Mouse (Mus musculus): ENCODE data around the gene 4930519P11Rik. TPM values are rescaled to one million over a fixed set of nuclear protein-coding genes. Genes with fewer than 3 reads are reported as not detected.

The 4930519P11Rik gene
- polyA plus RNA-seq, 1 experiment from 2014 or later, result 0.64 TPM

DNA sequence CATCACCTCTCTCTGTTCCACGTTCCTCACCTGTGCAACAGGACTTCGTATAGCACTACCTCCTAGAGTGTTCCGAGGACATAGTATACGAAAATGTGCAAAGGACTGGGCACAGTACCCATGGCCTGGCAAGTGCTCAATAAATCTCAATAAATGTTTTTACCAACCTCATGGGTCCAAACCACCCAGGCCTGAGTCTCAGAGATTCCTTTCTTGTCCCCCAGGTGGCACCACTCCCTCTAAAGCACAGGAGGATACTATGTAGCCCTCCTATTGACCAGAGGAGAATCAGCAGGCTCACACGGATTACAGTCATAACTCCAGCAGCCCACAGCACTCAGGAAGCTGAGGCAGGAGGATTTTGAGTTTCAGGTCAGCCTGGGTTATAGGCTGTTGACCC is 33.4 kb upstream of the 4930519P11Rik start:
- H3K4me3 ChIP-seq, result no peak overlapping the region
- ATAC-seq (ENCODE audit: insufficient number of reproducible peaks, low FRiP score), result no peak
- no peak overlapping the region for H3K27ac ChIP-seq (ENCODE audit: poor library complexity, severe bottlenecking)
- H3K9ac ChIP-seq, result no peak overlapping the region
- no peak overlapping the region for H3K4me2 ChIP-seq
- 76% methylated on average over 5 of the region's 5 CpGs for WGBS
- H3K4me1 ChIP-seq (replicated peaks), result peaks cover 6% of the 10 kb centered on the region
- H3K9me3 ChIP-seq (replicated peaks), result no peaks in the 10 kb centered on the region
- H3K36me3 ChIP-seq, result peaks cover 33% of the 10 kb centered on the region
- no peaks in the 10 kb centered on the region for H3K27me3 ChIP-seq (replicated peaks)

DNA sequence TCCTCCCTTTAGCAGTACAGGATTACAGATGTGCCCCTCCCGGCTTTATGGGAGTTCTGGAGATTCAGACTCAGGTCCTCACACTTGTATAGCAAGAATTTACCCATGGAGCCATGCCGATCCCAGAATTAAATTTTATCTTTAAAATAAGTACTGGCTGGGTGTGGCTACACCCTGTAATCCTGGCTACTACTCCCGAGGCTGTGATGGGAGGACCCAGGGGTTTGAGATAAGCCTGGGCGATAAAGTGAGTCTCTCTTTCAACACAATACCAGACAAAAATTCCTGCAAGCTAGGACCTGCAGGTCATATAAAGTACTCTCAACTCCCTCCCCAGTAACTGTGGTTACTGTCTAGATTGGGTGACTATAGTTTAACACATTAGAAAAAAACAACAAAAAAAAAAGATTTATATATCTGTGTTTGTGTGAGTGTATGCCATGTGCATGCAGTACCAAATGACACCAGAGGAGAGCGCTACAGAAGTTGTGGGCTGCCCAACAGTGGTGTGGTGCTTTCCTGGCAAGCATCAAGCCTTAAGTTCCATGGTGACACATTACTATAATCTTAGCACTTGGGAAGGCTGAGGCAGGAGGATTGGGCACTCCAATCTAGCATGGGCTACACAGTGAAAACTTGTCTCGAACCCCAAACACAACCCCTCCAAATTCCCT is 29.6 kb upstream of the 4930519P11Rik start:
- no peak overlapping the region for H3K4me2 ChIP-seq
- 52% methylated on average over 6 of the region's 6 CpGs for WGBS
- H3K4me1 ChIP-seq (replicated peaks), result peaks cover 6% of the 10 kb centered on the region
- no peak overlapping the region for H3K27ac ChIP-seq (ENCODE audit: poor library complexity, severe bottlenecking)
- H3K4me3 ChIP-seq, result no peak overlapping the region
- H3K9me3 ChIP-seq (replicated peaks), result peaks cover 7% of the 10 kb centered on the region
- no peaks in the 10 kb centered on the region for H3K27me3 ChIP-seq (replicated peaks)
- ATAC-seq (ENCODE audit: insufficient number of reproducible peaks, low FRiP score), result no peak
- H3K36me3 ChIP-seq, result peaks cover 53% of the 10 kb centered on the region
- H3K9ac ChIP-seq, result no peak overlapping the region

DNA sequence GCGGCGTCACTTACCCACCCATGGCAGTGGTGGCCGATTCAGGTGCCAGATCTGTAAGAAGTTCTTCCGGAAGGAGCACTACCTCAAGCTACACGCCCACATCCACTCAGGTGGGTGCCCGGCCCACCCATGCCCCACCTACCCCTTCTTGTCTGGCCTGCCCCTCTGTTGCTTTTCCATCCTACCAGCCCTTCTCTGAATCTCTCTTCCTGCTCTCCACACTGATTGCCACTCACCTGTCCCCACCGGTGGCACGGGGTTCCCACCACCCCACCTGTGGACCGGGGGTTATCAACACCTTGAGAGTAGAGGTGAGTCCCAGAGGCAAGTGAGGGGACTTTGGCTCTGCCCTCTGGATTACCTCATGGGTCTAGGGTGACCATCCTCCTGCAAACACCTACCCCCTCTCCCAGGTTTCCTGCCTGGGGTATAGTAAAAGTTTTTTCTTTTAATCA is 28.8 kb upstream of the 4930519P11Rik start:
- peaks cover 60% of the 10 kb centered on the region for H3K36me3 ChIP-seq
- no peak for ATAC-seq (ENCODE audit: insufficient number of reproducible peaks, low FRiP score)

DNA sequence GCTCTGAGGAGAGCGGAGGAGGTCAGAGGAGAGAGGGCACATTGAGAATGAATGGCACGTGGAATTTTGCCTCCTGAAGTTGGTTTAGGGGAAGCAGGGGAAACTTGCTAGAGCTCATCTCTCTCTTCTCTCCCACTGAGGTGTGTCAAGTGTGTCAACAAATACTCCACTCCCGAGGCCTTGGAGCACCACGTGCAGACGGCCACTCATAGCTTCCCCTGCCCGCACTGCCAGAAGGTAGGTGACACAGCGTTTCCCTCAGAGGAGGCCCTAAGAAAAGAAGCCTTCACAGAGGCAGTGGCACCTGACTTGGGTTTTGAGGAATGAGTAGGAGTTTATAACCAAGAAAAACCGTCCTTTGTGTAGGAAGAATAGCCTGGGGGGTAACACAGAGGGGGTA is 27.9 kb upstream of the 4930519P11Rik start:
- no peak overlapping the region for H3K4me2 ChIP-seq
- ATAC-seq (ENCODE audit: insufficient number of reproducible peaks, low FRiP score), result no peak
- no peaks in the 10 kb centered on the region for H3K27me3 ChIP-seq (replicated peaks)
- WGBS, result 75% methylated on average over 8 of the region's 8 CpGs
- peaks cover 6% of the 10 kb centered on the region for H3K4me1 ChIP-seq (replicated peaks)
- H3K27ac ChIP-seq (ENCODE audit: poor library complexity, severe bottlenecking), result no peak overlapping the region
- no peak overlapping the region for H3K4me3 ChIP-seq
- peaks cover 59% of the 10 kb centered on the region for H3K36me3 ChIP-seq
- no peak overlapping the region for H3K9ac ChIP-seq
- H3K9me3 ChIP-seq (replicated peaks), result peaks cover 7% of the 10 kb centered on the region

More for the DNA sequence above, 28.8 kb upstream of the 4930519P11Rik start:
- H3K4me1 ChIP-seq (replicated peaks), result peaks cover 6% of the 10 kb centered on the region
- no peak overlapping the region for H3K4me3 ChIP-seq
- no peaks in the 10 kb centered on the region for H3K27me3 ChIP-seq (replicated peaks)
- no peak overlapping the region for H3K4me2 ChIP-seq
- no peak overlapping the region for H3K9ac ChIP-seq
- H3K9me3 ChIP-seq (replicated peaks), result peaks cover 7% of the 10 kb centered on the region
- H3K27ac ChIP-seq (ENCODE audit: poor library complexity, severe bottlenecking), result no peak overlapping the region
- 93% methylated on average over 9 of the region's 9 CpGs for whole genome bisulfite sequencing

DNA sequence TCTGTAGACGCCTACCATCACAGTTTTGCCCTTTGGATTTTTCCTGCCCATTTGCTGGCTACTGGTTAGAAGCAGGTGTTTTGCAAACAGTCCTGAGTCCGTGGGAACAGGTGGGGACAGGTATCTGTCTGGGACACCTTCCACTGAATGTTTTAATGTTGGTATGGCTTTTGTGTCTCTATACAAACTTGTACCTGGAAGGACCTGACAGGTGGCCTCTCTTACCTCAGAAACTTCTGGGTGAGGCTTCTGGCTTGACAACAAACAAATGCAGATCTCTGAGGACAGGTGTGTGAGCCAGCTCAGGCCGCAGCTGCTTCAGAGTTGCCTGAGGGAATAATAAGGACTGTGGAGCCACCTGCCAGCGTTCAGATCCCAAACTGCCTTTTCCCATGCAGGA is 25.9 kb upstream of the 4930519P11Rik start:
- H3K4me3 ChIP-seq, result no peak overlapping the region
- H3K27ac ChIP-seq (ENCODE audit: poor library complexity, severe bottlenecking), result no peak overlapping the region
- peaks cover 6% of the 10 kb centered on the region for H3K4me1 ChIP-seq (replicated peaks)
- H3K9ac ChIP-seq, result no peak overlapping the region
- no peak for ATAC-seq (ENCODE audit: insufficient number of reproducible peaks, low FRiP score)
- 93% methylated on average over 4 of the region's 4 CpGs for WGBS
- H3K9me3 ChIP-seq (replicated peaks), result peaks cover 7% of the 10 kb centered on the region
- H3K36me3 ChIP-seq, result peaks cover 64% of the 10 kb centered on the region
- H3K4me2 ChIP-seq, result no peak overlapping the region
- H3K27me3 ChIP-seq (replicated peaks), result no peaks in the 10 kb centered on the region

DNA sequence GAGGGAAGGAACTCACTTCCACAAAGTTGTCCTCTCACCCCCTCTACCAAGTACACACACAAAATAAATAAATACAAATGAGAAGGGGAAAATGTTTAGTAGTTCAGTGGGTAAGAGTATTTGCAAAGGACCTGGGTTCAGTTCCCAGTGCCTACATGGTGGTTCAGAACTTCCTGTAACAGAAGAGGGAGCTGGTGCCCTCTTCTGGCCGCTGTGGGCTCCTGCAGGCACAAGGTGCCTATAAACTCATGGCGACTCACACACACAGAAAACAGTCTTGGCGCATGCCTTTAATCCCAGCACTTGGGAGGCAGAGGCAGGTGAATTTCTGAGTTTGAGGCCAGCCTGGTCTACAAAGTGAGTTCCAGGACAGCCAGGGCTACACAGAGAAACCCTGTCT is 25.3 kb upstream of the 4930519P11Rik start:
- Histone ChIP-seq H3K4me2 (no peak overlapping the region), H3K4me3 (no peak overlapping the region), H3K4me1 (replicated peaks) (peaks cover 6% of the 10 kb centered on the region), H3K9ac (no peak overlapping the region), H3K27ac (ENCODE audit: poor library complexity, severe bottlenecking) (no peak overlapping the region), H3K27me3 (replicated peaks) (no peaks in the 10 kb centered on the region), H3K36me3 (peaks cover 61% of the 10 kb centered on the region), H3K9me3 (replicated peaks) (peaks cover 7% of the 10 kb centered on the region)
- WGBS, result 89% methylated on average over 3 of the region's 3 CpGs
- ATAC-seq (ENCODE audit: insufficient number of reproducible peaks, low FRiP score), result no peak

DNA sequence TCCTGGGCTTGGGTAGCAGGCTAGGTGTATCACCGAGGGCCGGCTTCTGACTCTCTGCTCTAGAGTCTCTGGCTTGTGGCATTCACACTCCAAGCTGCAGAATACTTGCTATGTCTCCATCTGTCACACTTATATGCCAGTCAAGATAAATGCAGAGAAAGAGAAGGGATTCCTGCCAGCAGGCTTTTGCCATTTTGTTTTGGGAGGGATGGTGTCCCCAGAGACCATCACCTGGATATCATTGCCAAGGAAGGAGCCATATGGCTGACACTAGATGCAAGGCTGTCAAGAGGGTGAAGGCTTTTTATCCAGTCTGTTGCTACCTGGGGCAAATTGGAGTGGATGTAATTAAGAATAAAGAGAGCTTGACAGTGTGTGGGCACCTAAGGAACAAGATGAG is 22.6 kb upstream of the 4930519P11Rik start:
- H3K9me3 ChIP-seq (replicated peaks), result peaks cover 7% of the 10 kb centered on the region
- no peak for ATAC-seq (ENCODE audit: insufficient number of reproducible peaks, low FRiP score)
- H3K9ac ChIP-seq, result no peak overlapping the region
- no peak overlapping the region for H3K27ac ChIP-seq (ENCODE audit: poor library complexity, severe bottlenecking)
- no peaks in the 10 kb centered on the region for H3K27me3 ChIP-seq (replicated peaks)
- H3K4me2 ChIP-seq, result no peak overlapping the region
- peaks cover 56% of the 10 kb centered on the region for H3K36me3 ChIP-seq
- H3K4me1 ChIP-seq (replicated peaks), result no peaks in the 10 kb centered on the region
- H3K4me3 ChIP-seq, result no peak overlapping the region
- 79% methylated on average over 2 of the region's 2 CpGs for WGBS

DNA sequence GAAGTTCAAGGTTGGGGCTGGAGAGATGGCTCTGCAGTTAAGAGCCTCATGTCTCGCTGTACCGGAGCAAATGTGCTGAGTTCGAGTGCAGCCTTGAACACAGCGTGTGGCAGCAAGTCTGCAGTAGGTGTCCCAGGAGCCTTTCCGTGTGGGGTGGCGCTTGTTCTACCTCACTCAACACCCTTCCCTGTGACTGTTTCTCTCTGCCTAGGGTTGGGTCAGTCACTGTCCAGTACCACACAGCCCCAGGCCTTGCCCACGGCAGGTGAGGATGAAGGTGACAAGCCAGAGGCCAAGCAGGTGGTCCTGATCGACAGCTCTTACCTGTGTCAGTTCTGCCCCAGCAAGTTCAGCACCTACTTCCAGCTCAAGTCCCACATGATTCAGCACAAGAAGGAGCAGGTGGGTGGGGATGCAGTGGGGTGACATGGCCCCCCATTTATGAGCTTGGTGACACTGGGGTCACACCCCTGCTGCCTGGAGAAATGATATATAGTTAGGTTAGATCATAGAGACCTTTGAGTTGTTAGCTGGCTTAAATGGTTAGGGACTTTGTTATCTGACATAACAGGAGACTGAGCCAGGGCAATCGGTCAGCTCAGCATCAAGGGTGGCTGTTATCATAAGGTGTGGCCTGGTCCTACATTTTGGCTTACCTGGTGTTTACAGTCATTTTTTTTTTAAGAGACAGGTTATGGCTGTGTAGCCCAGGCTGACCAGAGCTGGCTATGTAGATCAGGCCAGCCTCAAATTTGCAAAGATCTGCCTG is 20.8 kb upstream of the 4930519P11Rik start:
- H3K9ac ChIP-seq, result no peak overlapping the region
- no peaks in the 10 kb centered on the region for H3K27me3 ChIP-seq (replicated peaks)
- no peak for ATAC-seq (ENCODE audit: insufficient number of reproducible peaks, low FRiP score)
- no peak overlapping the region for H3K4me2 ChIP-seq
- no peaks in the 10 kb centered on the region for H3K4me1 ChIP-seq (replicated peaks)
- H3K4me3 ChIP-seq, result no peak overlapping the region
- 88% methylated on average over 9 of the region's 9 CpGs for WGBS
- no peak overlapping the region for H3K27ac ChIP-seq (ENCODE audit: poor library complexity, severe bottlenecking)
- H3K36me3 ChIP-seq, result peaks cover 57% of the 10 kb centered on the region
- peaks cover 7% of the 10 kb centered on the region for H3K9me3 ChIP-seq (replicated peaks)

DNA sequence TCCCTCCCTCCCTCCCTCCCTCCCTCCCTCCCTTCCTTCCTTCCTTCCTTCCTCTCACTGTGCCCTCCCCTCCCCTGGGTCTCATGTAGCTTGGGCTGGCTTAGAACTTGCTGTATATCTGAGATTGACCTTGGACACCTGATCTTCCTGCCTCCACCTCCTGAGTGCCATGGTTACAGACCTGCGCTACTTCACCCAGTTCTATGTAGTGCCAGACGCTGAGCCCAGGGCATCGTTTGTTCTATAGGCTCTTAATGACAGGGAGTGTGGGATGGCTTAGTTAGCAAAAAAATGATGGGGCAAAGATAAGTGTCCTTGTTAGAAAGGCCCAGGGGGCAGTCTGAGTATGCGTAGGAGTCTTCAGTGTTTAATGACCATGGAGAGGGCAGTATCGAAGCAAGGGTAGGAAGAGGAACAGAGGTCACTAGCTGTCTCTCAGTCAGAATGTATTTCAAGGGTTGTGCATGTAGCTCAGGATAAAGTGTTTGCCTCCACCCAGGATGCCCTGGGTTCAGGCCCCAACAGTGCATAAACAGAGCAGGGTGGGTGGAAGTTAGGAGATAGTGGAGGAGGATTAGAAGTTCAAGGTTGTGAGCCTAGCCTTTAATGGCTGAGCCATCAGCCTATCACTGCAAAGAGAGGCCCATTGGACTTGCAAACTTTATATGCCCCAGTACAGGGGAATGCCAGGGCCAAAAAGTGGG is 20.0 kb upstream of the 4930519P11Rik start:
- Histone ChIP-seq H3K36me3 (peaks cover 58% of the 10 kb centered on the region), H3K27me3 (replicated peaks) (no peaks in the 10 kb centered on the region), H3K4me2 (no peak overlapping the region), H3K9ac (no peak overlapping the region), H3K4me3 (no peak overlapping the region), H3K9me3 (replicated peaks) (peaks cover 3% of the 10 kb centered on the region), H3K27ac (ENCODE audit: poor library complexity, severe bottlenecking) (no peak overlapping the region), H3K4me1 (replicated peaks) (no peaks in the 10 kb centered on the region)
- 84% methylated on average over 5 of the region's 5 CpGs for WGBS
- no peak for ATAC-seq (ENCODE audit: insufficient number of reproducible peaks, low FRiP score)

DNA sequence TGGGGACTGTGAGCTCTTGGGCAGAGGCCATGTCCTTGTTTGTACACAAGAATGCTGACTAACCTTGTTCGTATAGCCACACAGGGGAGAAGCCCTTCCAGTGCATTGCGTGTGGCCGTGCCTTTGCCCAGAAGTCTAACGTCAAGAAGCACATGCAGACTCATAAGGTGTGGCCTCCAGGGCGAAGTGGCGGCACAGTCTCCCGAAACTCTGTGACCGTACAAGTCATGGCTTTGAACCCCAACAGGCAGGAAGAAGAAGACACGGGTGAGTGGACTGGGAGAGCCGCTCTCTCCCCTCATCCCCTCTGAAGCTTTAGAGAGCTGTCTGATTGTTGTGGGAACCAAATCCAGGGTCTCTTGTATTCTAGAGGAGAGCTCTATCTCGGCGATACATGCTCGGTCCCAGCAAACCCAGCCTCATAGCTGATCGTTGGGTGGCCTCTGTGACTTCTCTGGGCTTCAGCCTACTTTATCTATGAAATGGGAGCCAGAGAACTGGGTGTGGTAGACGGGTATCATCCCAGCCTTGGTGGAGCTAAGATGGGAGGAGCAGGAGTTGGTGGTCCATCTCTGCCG is 19.1 kb upstream of the 4930519P11Rik start:
- ATAC-seq (ENCODE audit: insufficient number of reproducible peaks, low FRiP score), result peak; percentile 87
- 76% methylated on average over 16 of the region's 16 CpGs for WGBS
- Histone ChIP-seq H3K4me2 (no peak overlapping the region), H3K27ac (ENCODE audit: poor library complexity, severe bottlenecking) (peak overlapping the region; percentile 28; the same call in 1 of the 2 replicates), H3K36me3 (peaks cover 51% of the 10 kb centered on the region), H3K4me1 (replicated peaks) (no peaks in the 10 kb centered on the region), H3K9ac (no peak overlapping the region), H3K4me3 (no peak overlapping the region), H3K27me3 (replicated peaks) (no peaks in the 10 kb centered on the region), H3K9me3 (replicated peaks) (no peaks in the 10 kb centered on the region)

DNA sequence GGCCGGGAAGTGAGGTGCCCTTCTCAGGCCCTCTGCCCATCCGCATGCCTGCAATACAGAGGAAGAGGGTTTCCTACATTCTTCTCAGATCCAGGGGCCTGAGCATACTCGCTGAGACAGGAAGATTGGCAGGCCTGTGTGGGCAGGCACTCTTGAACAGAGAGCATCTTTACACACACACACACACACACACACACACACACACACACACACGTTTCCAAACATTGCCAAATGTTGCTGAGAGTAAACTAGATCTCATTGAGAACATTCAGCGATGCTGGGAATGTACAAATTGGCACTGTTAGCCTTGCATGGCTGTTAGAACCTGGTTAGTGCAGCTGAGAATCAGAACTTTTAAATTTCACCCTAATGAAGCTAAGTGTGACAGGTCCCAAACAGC is 17.3 kb upstream of the 4930519P11Rik start:
- no peak overlapping the region for H3K9ac ChIP-seq
- H3K36me3 ChIP-seq, result peaks cover 44% of the 10 kb centered on the region
- no peaks in the 10 kb centered on the region for H3K4me1 ChIP-seq (replicated peaks)
- no peaks in the 10 kb centered on the region for H3K27me3 ChIP-seq (replicated peaks)
- no peak for ATAC-seq (ENCODE audit: insufficient number of reproducible peaks, low FRiP score)
- no peak overlapping the region for H3K4me3 ChIP-seq
- H3K4me2 ChIP-seq, result no peak overlapping the region
- 75% methylated on average over 5 of the region's 5 CpGs for WGBS
- no peaks in the 10 kb centered on the region for H3K9me3 ChIP-seq (replicated peaks)
- no peak overlapping the region for H3K27ac ChIP-seq (ENCODE audit: poor library complexity, severe bottlenecking)
